Mouse (Mus musculus) T-cell, adult 2 months (primary cell): ENCODE measurements around the gene Tnrc6b.
"Not testable (repeated sequence)": the region's sequence is repeated elsewhere in the genome, so short reads cannot be mapped to it uniquely, and the experiment has no call there.

Source experiments
- DNase-seq: peaks from one replicate; pipeline ENCODE4 v3.0.0; 2022; ENCODE audit warnings: low spot score

The Tnrc6b gene

DNA sequence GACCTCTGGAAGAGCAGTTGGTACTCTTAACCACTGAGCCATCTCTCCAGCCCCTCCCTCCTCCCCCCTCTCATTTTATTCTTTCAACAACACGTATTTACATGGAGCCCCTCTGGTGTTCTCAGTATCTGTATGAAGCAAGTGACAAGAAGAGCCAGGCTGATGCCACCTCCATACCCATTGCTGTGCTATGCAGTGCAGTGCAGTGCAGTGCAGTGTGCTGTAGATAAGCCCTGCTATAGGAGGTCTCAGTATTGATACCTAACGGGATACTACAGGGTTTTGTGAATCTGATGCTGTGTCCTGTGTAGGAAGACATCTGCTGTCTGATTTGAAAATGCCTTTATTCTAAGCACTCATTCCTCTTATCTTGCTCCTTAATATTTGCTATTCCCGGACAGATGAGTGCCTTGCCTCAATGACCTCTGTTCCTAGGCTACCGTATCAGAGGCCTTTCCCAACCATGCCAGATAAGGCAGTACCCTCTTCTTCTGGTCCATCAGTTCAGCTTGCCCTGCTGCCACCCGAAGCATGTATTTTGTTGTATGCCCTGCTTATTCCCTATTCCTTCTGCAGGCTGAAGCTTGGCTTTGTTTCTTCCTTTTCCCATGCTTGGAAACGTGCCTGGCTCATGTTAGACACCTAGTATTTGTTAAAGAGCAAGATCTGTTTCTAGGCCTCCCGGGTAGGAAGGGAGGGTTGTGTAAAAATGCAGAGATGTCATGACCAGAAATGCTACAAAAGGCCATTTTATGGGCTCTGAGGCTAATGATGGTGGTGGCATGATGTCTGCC, 139.8 kb downstream of the Tnrc6b start:
- DNase-seq, result no peak

DNA sequence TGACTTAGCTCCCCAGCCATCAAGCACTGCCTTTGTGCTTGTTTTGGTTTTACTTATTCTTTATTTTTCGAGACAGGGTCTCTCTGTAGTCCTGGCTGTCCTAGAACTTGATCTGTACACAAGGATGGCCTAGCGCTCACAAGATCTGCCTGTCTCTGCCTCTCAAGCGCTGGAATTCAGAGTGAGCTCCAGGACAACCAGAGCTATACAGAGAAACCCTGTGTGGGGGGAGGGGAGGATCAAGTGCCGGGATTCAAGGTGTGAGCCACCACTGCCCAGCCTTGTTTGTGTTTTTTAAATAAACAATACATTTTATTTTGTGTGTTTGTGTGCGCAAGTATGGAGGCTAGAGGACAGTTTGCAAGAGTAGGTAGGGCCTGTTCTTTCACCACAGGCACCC, 141.0 kb downstream of the Tnrc6b start:
- DNase-seq, result no peak

DNA sequence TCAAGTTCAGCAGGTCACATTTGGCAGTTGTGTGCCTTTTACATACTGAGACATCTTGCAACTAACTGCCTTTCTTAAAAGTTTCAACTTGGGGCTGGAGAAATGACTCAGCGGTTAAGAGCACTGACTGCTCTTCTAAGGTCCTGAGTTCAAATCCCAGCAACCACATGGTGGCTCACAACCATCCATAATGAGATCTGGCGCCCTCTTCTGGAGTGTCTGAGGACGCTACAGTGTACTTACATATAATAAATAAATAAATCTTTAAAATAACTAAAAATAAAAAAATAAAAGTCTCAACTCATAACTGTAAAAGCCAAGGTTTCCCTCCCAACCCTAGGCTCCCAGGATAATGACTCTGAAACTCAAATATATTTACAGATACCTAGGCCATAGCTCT, 141.4 kb downstream of the Tnrc6b start:
- not testable (repeated sequence) for DNase-seq

DNA sequence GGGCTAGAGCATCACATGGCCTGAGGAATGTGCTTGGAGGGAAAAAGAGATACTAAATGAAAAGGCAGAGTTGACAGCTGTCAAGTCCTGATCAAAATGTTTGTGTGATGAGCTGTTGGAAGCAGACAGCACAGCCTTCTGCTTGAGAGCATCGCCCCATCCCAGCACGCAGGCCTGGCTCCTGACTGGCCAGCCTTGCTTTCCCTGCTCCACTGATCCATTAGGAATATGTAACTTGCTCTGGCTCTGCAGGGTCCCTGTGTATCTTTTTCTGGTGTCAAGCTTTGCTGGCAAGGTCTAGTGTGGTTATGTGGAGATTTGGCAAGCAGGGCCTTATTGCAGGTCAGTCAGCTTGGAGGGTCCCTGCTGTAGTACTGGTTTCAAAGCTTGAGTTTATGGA, 148.3 kb downstream of the Tnrc6b start:
- no peak for DNase-seq

DNA sequence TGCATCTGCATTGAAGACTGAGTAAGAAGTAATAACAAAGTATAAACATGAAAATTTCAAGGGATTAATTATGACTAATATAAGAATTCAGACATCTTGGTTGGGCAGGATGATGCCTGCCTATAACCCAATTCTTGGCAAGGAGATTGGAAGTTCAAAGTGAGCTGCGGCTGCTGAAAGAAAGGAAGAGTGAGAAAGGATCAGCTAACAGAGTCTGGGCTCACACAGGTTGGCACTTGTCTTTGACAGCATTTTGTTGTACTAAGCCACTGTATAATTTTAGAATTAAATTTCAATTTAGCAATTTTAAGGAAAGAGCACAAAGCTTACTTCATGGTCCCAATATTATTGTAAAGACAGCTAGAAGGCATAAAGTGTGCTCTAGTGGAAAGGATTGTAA, 150.2 kb downstream of the Tnrc6b start:
- no peak for DNase-seq

DNA sequence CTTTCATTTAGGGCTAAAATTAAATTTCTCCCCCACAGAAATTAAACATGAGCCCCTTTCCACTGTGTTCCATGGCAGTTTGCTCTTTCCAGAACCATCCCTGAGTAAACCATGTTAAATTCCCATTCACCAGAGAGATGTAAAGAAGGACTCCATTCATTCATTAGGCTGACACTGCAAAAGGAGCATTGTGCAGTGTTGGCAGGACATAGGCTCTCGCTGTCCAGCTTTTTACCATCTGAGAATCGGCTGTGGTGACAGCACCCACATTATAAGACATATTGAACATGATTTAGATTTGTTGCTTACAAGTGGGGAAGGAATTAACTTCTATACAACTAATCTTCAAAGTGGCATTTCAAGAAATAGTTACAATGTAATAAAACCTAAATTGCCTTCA, 150.9 kb downstream of the Tnrc6b start:
- no peak for DNase-seq

DNA sequence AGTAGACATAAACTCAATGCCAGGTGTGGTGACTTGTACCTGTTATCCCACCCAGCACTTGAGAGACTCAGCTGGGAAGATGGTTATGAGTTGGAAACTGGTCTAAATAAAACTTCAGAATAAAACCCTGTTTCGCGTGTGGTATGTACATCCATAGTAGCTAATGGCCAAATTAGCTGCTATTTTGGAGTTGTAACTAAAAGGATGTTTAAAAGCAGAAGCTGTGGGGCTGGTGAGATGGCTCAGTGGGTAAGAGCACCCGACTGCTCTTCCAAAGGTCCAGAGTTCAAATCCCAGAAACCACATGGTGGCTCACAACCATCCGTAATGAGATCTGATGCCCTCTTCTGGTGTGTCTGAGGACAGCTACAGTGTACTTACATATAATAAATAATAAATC, 157.5 kb downstream of the Tnrc6b start:
- DNase-seq, result not testable (repeated sequence)

DNA sequence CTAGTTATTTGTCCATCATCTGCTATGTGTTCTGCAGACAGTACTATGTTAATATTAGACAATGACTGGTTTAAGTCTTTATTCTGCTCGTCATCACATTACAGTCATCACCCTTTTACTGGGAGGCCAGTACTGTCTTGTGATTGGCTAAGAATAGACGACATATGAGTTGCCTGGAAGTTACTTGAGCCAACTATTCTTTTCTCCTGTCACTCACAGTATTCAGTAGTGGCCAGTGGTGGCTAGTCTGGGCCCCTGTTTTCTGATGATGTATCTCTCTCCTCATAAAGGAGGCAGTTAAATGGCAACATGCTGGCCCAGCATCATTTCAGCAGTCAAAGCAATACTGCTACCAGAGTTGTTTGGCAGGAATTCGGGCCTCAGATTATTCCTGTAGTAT, 163.6 kb downstream of the Tnrc6b start:
- DNase-seq, result no peak

DNA sequence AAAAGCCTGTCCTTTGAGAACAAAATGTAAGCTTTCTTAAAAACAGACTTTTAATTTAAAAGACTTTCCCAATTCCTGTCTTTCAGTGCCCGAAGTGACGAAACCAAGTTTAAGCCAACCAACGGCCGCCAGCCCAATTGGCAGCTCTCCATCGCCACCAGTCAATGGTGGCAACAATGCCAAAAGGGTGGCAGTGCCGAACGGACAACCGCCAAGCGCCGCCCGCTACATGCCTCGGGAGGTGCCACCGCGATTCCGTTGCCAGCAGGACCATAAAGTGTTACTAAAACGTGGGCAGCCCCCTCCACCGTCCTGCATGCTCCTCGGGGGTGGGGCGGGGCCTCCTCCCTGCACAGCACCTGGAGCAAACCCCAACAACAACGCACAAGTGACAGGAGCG, 165.1 kb downstream of the Tnrc6b start:
- no peak for DNase-seq

DNA sequence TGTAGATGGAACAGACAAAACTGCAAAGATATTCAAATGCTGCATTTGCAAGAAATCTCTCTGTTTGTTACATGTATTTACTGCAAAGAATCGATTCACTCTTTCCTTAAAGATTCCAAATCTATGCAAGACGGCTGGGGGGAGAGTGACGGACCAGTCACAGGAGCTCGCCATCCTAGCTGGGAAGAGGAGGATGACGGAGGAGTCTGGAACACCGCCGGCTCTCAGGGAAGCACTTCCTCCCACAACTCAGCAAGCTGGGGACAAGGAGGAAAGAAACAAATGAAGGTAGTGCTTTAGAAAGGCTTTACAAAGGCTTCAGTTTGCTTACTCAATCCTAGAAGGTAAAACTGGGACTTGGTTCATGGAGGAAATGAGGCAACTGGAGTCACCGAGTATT, 173.0 kb downstream of the Tnrc6b start:
- no peak for DNase-seq

DNA sequence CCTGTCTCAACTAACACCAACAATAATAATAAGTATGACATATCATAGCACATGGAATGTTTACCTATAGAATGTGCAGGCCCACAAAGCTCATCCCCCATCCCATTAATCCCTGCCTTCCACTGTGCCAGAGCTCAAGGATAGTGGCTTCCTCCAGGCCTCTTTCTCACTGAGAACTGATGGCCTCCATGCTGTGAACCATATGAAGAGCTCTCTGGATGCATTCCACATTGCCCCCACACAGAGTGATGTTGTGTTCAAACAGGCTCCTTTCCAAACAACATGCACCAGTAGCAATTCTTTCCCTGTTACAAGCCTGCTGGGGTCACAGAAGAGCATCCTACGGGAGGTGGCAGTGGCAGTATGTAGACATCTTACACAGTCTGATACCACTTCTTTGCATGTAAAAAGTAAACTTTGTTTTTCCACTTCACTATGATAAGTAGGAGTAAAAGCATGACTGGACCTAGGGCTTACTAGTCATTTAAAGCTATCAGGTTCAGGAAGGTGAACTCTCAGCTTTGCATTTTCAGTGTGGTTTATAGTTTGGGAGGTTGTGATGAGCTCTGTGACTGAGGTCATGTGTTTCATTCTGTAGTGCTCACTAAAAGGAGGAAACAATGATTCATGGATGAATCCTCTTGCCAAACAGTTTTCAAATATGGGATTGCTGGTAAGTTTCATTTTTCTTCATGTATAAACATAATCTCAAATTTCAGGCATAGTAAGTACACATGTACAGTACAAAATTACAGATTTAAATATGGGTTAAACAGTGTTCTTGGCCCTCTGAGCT, 175.4 kb downstream of the Tnrc6b start:
- DNase-seq, result no peak

DNA sequence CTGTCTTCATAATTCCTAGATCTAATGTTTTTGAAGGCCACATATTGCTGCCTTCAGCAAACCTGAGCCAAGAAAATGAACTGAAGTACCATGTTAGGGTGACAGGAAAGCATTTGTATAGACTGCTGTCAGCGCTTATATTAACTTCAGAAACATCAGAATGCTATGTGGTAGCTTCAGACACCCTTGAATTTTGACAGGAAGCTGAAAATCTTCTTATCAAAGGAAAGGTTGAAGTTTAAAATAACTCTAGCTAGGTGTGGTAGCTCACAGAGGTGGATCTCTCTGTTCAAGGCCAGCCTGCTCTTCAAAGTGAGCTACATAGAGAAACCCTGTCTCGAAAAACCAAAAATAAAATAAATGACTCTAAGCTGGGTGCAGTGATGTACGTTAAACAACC, 181.2 kb downstream of the Tnrc6b start:
- DNase-seq, result peak; percentile 44

DNA sequence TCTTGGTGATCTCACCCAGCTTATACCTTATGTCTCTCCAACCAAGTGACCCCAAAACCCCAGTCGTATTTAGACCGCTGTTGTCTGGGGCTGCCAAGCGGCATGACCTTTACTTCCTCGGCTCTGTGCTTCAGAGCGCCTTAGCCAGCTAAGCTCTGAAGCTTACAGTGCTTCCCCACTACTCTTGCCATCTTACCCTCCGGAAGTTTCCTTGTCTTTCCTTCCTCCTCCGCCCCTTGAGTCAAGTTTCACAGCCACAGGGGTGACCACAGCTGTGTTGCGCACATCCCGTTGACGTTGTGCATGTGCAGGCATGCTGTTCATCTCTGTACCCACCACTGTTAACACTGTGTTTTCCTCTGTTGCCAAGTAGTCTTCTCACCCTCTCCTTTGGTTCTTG, 185.6 kb downstream of the Tnrc6b start:
- DNase-seq, result peak; percentile 89

DNA sequence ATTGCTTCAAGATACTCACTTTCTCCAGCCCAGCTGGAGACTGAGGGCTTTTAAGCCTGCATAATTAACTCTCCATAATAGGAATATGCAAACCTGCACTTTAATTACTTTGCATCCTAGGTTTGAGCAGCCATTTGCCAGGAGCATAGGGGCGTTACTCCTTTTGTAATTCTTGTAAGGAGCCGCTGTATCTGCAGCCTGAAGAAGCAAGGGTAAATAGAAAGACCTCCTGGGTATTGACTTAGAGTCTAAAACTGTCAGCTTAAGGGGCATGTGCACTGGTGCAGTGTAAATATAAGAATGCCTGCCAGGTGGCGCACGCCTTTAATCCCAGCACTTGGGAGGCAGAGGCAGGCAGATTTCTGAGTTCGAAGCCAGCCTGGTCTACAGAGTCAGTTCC, 186.8 kb downstream of the Tnrc6b start:
- no peak for DNase-seq

DNA sequence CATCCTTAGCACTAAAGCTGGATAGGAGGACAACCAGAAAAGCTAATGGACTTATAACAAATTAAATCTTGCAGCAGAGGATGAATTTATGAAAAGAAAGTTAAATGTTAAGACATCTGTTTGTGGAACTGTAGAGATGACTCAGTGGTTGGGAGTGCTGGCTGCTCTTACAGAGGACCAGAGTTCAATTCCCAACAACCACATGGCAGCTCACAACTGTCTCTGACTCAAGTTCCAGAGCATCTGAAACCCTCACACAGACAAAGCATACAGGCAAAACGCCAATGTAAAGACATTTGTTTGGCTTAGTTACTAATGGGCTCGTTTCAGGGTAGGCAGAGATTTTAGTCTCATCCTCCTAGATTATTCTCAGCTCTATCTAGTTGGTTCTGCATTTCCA, 188.7 kb downstream of the Tnrc6b start:
- DNase-seq, result no peak

DNA sequence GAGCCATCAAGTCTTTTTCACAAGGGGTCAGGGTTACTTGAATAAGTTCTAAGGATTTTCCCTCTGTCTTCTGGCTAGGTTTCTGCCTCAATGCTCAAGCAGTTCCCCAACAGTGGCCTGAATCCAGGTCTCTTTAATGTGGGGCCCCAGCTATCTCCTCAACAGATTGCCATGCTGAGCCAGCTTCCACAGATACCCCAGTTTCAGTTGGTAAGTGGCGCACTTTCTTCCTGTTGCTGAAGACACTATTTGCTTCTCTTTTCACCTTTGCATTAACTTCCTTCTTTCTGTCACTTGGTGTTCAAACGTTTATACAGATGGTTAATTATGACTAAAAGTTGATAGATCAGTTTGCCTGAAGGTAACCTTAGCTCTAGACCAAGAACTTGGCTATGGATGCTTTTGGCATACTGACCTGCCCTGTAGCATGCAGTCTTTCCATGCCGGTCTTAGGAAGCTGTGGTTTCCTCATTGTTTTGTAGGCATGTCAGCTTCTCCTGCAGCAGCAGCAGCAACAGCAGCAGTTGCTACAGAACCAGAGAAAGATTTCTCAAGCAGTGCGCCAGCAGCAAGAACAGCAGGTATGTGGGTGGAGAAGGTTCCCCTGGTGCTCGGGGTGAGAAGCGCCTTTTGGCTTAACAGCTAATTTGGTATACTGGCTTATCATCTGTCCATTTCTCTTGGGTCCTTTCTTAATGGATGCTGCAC, 190.8 kb downstream of the Tnrc6b start:
- DNase-seq, result no peak

DNA sequence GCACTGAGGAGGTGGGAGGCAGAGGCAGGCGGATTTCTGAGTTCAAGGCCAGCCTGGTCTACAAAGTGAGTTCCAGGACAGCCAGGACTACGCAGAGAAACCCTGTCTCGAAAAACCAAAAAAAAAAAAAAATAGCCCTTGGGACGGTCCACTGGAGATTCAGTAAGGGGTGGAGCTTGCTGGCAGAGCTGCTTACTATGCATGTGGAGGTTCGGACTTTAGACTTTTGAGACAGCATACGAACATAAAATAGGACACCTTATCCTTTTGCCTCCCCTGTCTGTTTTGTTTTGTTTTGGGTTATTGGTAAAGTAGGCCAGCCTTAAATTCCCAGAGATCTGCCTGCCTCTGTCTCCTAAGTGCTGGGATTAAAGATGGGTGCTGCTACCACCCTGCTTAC, 193.7 kb downstream of the Tnrc6b start:
- DNase-seq, result not testable (repeated sequence)

DNA sequence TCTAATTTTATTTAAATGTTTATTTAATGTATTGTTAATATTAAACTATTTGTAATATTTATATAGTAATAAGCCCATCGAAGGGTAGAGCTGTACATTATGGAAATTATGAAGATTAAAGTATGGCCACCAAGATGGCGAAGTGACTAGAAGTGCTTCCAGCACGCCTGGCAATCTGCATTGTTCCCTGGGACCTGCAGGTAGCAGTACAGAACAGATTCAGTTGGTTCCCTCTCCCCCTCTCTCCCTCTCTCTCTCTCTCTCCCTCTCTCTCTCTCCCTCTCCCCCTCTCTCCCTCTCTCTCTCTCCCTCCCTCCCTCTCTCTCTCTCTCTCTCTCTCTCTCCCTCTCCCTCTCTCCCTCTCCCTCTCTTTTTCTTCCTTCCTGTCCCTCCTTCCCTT, 199.1 kb downstream of the Tnrc6b start:
- peak; percentile 26 for DNase-seq

DNA sequence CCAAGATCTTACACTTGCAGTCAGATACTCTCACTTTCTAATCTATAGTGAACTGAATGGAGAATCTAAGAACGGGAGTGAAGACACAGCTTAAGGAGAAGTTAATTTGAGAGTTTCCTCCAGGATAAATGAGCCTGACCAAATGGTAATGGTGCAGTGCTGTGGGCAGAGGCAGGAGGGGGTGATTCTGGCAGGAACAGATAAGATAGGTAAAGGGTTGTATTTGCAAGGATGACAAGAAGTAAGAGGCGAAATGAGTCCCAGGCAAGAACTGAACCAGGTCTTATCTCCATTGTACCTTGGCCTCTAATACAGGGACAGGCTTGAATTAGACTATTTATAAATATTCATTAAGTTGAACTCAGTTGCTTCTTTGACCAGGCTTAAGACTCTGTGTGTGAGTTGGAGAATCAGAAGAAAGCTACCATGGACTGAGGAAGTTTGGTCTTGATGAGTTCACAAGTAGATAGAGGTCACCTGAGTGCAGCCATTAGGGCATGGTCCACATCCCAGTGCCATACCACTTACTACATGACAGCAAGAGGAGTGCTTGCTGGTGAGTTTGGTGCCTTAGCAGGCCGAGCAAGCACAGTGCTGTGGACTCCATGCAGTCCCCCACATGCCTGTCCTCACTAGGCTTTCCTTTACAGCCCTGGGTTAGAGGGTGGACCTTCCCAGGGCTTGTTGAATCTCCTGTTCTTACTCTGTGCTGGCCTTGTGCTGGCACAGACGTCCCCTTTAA, 199.8 kb downstream of the Tnrc6b start:
- no peak for DNase-seq

DNA sequence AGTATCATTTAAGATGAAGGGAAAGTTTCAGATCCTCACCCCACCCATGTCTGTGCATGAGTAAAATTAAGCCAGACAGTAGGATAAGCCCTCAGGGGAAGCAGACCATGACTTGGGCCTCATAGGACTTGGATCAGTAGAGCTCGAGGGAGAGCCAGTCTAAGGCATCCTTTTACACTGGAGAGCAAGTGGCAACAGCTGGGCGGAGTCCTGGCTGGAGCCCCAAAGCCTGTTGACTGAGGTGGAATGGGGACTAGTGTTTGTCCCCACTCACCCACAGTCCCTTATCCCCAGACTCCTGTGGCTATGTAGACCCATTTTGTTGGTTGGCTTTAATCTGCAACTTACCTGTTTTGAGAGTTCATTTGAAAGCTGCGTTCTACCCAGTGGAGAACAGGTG, 201.1 kb downstream of the Tnrc6b start:
- DNase-seq, result no peak

DNA sequence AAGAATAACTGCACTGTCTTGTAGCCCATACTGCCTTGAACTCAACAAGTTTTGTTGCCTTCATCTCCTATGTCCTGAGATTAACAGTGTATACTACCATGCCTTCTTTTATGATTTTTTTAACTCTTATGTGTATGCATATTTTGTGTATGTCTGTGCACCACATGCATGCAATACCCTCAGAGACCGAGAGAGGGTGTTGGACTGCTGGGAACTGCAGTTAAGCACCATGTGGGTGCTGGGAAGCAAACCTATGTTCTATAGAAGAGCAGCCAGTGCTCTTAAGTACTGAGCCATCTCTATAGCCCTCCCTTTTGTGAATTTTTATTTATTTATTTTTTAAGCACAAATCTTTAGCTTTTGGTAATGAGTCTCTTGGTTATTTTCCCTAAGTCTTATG, 202.7 kb downstream of the Tnrc6b start:
- no peak for DNase-seq

DNA sequence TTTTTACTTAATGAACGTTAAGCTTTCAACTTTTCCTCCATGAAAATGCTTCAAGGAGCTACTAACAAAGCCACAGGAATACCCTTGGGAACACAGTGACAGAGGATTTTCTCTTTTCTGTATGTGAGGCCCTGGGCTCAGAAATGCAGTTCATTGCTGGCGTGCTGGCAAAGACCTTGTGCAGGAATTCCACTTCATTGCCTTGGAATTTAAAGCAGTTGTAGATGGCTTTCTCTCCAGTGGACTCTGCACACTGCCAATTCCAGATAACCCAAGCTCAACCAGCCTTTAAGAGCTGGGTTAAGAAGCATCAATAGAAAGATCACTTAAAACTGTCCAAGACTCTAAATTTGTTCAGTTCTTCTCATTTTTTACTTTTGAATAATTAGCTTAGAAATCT, 204.7 kb downstream of the Tnrc6b start:
- no peak for DNase-seq
